Mouse (Mus musculus) liver, embryonic 14.5 days (tissue): ENCODE results near the gene Mettl8. TPM values are rescaled to one million over a fixed set of nuclear protein-coding genes. Genes with fewer than 3 reads are reported as not detected.

Experiments used
- ATAC-seq: fragments of 200-750 bp; cut with Nextera tagmentation; 2 replicates; pipeline ENCODE4 v1.8.0; 2017; ENCODE audit warnings: moderate number of reproducible peaks, mild to moderate bottlenecking, moderate library complexity; ENCODE audit not compliant: insufficient read depth
- DNase-seq, 3 experiments: peaks; one replicate each; pipeline ENCODE4 v3.0.0-alpha.2; 2012 to 2013; ENCODE audit warnings: low read depth in 3 of 3, low spot score in 3 of 3
- H3K27ac ChIP-seq: fragments of 300-500 bp; sonication (generic); 2 replicates; pipeline ENCODE4 v1.5.1; 2014; ENCODE audit warnings: moderate library complexity, mild to moderate bottlenecking, control low read depth, inconsistent platforms
- H3K27me3 ChIP-seq: fragments of 300-500 bp; sonication (generic); 2 replicates; pipeline ENCODE4 v1.6.1; 2014; ENCODE audit warnings: mild to moderate bottlenecking, low read length, moderate library complexity; ENCODE audit not compliant: control insufficient read depth, insufficient read depth
- H3K36me3 ChIP-seq: fragments of 300-500 bp; sonication (generic); replicated peaks from 2 replicates; pipeline ENCODE4 v1.6.1; 2014; ENCODE audit warnings: low read depth; ENCODE audit not compliant: control insufficient read depth, insufficient read depth
- H3K4me1 ChIP-seq, 2 experiments: fragments of 200-500 bp in 1 of 2; fragments of 300-500 bp in 1 of 2; sonication (generic) in 1 of 2; replicated peaks; 2 replicates each; pipeline ENCODE4 v1.6.1; 2012 to 2014; ENCODE audit warnings: antibody characterized with exemption in 1 of 2, inconsistent platforms in 1 of 2, low read length in 1 of 2; ENCODE audit not compliant: control insufficient read depth in 2 of 2, insufficient read depth in 2 of 2
- H3K4me2 ChIP-seq: fragments of 300-500 bp; sonication (generic); 2 replicates; pipeline ENCODE4 v1.6.1; 2014; ENCODE audit warnings: low read depth, mild to moderate bottlenecking, control low read depth, moderate library complexity
- H3K4me3 ChIP-seq, 2 experiments: fragments of 200-500 bp in 1 of 2; fragments of 300-500 bp in 1 of 2; sonication (generic) in 1 of 2; 2 replicates each; pipeline ENCODE4 v1.5.1; 2012 to 2014; ENCODE audit warnings: low read depth in 2 of 2, low read length in 2 of 2, mild to moderate bottlenecking in 2 of 2, control low read depth in 1 of 2, inconsistent platforms in 1 of 2, moderate library complexity in 1 of 2; ENCODE audit not compliant: insufficient read depth in 1 of 2
- H3K9ac ChIP-seq: fragments of 300-500 bp; sonication (generic); replicated peaks from 2 replicates; pipeline ENCODE4 v1.6.1; 2014; ENCODE audit warnings: mild to moderate bottlenecking, control low read depth, moderate library complexity
- H3K9me3 ChIP-seq: fragments of 300-500 bp; sonication (generic); 2 replicates; pipeline ENCODE4 v1.6.1; 2016; ENCODE audit warnings: low read length, mixed read lengths; ENCODE audit not compliant: control insufficient read depth
- CTCF ChIP-seq: IDR thresholded peaks from 2 replicates; pipeline ENCODE4 v1.5.1; 2016; ENCODE audit warnings: antibody characterized with exemption, low read depth, control low read depth
- EP300 ChIP-seq: IDR thresholded peaks from 2 replicates; pipeline ENCODE4 v1.6.1; 2016; ENCODE audit warnings: antibody characterized with exemption, low read depth
- whole genome bisulfite sequencing: fragments of 180-500 bp; shearing (Covaris S2); extraction: QIAGEN DNeasy Blood & Tissue Kit; methylation state at CpG from one replicate; pipeline ENCODE4 v1.1.7; 2014; ENCODE audit not compliant: insufficient replicate concordance; 5-methylcytosine and 5-hydroxymethylcytosine counted together
- polyA plus RNA-seq, 2 experiments: library from polyadenylated mRNA; depleted of rRNA in 1 of 2; stranded (reverse) in 1 of 2; unstranded in 1 of 2; fragments of >200 nt; fragmentation: Nextera tagmentation in 1 of 2; extraction: Ambion mirVana in 1 of 2; gene quantifications; 2 replicates each; pipeline versions ENCODE4 v1.2.1 to v1.2.3; 2012 to 2014

Mettl8 gene
- polyA plus RNA-seq, 2 experiments, result 5.3 to 9.7 TPM

DNA sequence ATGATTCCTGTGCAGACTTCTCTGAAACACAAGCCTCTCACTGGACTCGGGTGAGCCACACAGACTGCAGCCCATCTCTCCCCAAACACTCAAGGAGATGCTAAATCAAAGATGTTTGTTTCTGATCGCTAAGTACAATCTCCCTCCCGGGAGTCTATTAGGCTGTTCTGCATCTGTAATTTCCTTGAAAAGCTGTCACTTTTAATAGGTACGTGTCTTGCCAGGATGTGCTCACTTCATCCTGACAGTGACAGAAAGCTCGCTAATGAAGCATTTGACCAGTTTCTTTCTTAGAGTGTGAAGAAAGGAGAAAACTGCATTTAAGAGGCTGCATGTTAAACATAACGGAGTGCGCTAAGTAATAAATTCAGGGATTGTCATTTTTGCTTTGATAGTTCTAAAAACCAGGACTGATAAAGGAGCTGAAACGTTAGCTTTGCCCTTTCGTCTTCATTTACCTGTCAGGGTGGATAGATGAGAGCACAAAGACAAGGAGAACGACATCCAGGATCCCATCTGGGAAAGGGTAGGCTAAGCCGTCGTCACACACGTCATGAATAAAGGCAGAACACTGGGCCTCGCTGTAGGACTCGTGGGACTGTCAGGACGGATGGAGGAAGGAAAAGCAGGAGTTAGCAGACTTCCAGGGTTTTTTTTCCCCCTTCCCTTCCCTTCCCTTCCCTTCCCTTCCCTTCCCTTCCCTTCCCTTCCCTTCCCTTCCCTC lies 82.4 kb downstream of the Mettl8 start:
- Histone ChIP-seq H3K4me2 (no peak overlapping the region), H3K4me3 (no peak overlapping the region), H3K27me3 (no peaks in the 10 kb centered on the region), H3K9ac (no peak overlapping the region), H3K9me3 (no peaks in the 10 kb centered on the region), H3K4me1 (0 out of 4 replicates have a peak, but pooled peaks cover 0 to 3% of the 10 kb centered on the region in 2 experiments), H3K36me3 (no peaks in the 10 kb centered on the region), H3K27ac (no peak overlapping the region)
- 81% methylated on average over 16 of the region's 16 CpGs for WGBS
- TF ChIP-seq CTCF (no peak), EP300 (no peak)
- no peak for DNase-seq
- no peak for ATAC-seq

DNA sequence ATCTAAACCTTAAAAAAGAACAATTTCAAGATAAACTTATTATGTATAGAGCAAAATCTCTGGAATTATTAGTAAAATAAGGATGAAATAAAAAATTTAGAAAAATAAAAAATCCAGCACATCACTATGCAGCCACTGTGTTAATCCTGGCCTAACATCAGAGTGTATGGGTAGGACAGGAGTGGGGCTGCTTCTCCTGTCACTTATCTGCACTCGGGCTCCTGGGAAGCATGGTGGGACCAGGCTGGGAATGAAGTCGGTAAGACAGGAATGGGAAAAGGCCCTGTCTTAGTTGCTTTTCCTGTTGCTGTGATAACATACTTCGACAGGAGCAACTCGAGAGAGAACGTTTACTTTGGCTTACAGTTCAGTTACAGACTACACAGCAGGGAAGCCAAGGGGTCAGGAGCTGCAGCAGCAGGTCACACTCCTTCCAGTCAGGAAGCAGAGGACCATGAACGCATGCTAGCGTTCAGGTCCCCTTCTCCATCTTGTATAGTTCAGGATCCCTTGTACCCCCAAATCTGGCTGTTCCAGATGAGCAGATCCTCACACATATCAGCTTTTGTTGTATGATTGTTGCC lies 85.1 kb downstream of the Mettl8 start:
- Histone ChIP-seq H3K27me3 (no peaks in the 10 kb centered on the region), H3K27ac (no peak overlapping the region), H3K9ac (no peak overlapping the region), H3K4me2 (no peak overlapping the region), H3K4me1 (0 out of 4 replicates have a peak, but pooled peaks cover 0 to 3% of the 10 kb centered on the region in 2 experiments), H3K36me3 (no peaks in the 10 kb centered on the region), H3K9me3 (no peaks in the 10 kb centered on the region), H3K4me3 (no peak overlapping the region)
- no peak for DNase-seq
- WGBS, result 59% methylated on average over 7 of the region's 7 CpGs
- TF ChIP-seq EP300 (no peak), CTCF (no peak)
- ATAC-seq, result no peak

DNA sequence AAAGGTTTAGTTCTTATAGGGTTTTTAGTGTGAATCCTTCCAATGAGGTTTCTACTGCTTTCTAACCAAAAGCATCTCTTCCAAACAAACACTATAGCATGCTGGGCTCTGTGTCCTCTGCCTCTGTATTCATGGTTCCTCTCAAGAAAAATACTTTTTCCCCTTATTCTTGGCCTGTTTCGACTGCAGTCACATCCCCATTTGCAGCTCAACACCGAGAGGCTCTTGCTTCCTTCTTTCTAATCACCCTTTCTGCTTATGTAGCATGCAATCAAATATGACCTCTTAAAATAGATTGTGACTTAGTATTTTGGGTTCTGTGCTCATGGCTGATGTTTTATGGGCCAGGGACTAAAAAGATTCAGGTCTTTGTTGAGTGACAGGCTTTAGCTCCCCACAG lies 87.1 kb downstream of the Mettl8 start:
- no peak for DNase-seq
- H3K9me3 ChIP-seq, result no peaks in the 10 kb centered on the region
- WGBS, result 61% methylated on average over 2 of the region's 2 CpGs

DNA sequence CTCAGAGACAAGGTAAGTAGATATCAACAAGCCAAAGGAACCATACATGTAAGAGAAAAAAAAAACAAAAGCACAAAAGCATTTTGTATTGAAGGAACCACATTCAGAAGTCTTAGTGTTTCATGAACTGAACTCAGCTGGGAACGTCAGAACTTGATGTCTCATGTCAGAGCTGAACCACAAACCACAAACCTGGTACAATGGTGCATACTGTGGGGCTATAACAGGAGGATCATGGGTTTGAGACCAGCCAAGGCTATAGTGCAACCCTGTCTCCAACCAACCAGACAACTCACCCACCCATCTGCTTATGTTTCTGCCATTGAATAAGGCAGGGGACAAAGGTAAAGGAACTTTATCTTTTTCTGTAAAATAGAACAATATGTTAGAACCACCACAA lies 88.2 kb downstream of the Mettl8 start:
- Histone ChIP-seq H3K27ac (no peak overlapping the region), H3K4me1 (0 out of 4 replicates have a peak, but pooled peaks cover 0 to 3% of the 10 kb centered on the region in 2 experiments), H3K9me3 (no peaks in the 10 kb centered on the region), H3K4me3 (no peak overlapping the region), H3K27me3 (no peaks in the 10 kb centered on the region), H3K36me3 (no peaks in the 10 kb centered on the region), H3K9ac (no peak overlapping the region), H3K4me2 (no peak overlapping the region)
- 17% methylated on average over 1 of the region's 1 CpGs for WGBS
- no peak for DNase-seq
- no peak for ATAC-seq
- TF ChIP-seq EP300, result no peak
- no peak for TF ChIP-seq CTCF

More for the DNA sequence above, 87.1 kb downstream of the Mettl8 start:
- Histone ChIP-seq H3K27me3 (no peaks in the 10 kb centered on the region), H3K27ac (no peak overlapping the region), H3K4me1 (0 out of 4 replicates have a peak, but pooled peaks cover 0 to 3% of the 10 kb centered on the region in 2 experiments), H3K4me2 (no peak overlapping the region), H3K36me3 (no peaks in the 10 kb centered on the region), H3K9ac (no peak overlapping the region), H3K4me3 (no peak overlapping the region)
- TF ChIP-seq CTCF (no peak), EP300 (no peak)
- no peak for ATAC-seq

DNA sequence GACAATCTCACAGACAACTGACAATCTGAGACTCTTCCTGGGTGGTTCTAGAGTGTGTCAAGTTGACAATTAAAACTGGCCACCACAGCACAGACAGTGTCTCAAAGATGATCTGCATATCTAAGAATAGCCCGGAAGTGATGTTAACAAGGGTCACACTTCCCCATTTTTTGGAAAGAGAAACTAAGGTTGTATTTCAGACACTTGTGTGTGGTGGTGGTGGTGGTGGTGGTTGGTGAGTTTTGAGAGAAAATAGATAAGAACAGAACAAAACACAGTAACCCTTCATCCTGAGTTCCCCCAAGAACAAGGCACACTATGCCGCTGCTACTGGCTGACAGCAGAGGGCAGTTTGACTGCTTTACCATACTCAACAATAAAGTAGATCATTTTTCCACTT lies 90.6 kb downstream of the Mettl8 start:
- Histone ChIP-seq H3K27me3 (no peaks in the 10 kb centered on the region), H3K36me3 (no peaks in the 10 kb centered on the region), H3K4me3 (no peak overlapping the region), H3K27ac (no peak overlapping the region), H3K9me3 (no peaks in the 10 kb centered on the region), H3K4me1 (peaks cover 0 to 2% of the 10 kb centered on the region in 2 experiments; a peak in 1 of 4 replicates), H3K4me2 (no peak overlapping the region), H3K9ac (no peak overlapping the region)
- TF ChIP-seq CTCF (no peak), EP300 (no peak)
- DNase-seq, result peak in 1 of 3 experiments; percentile 13
- WGBS, result 22% methylated on average over 2 of the region's 2 CpGs
- ATAC-seq, result no peak
